Mouse (Mus musculus) MEL (cell line): ENCODE data around the gene Stxbp1. TPM values are rescaled to one million over a fixed set of nuclear protein-coding genes. Genes with fewer than 3 reads are reported as not detected.

Source experiments
- DNase-seq: peaks from one replicate; pipeline ENCODE4 v3.0.0; 2011; ENCODE audit warnings: low read depth, low spot score
- H3K27ac ChIP-seq: 2 replicates; pipeline ENCODE4 v1.5.1; 2012; ENCODE audit warnings: low read depth, mild to moderate bottlenecking, control low read depth, low read length, moderate library complexity; ENCODE audit not compliant: control insufficient read depth
- H3K27me3 ChIP-seq, 2 experiments: fragments of 150-350 bp in 1 of 2; sonication (generic) in 1 of 2; 2 replicates each; pipeline ENCODE4 v1.6.1; 2012; ENCODE audit warnings: low read length in 2 of 2, mild to moderate bottlenecking in 2 of 2, improper control_type of control experiment in 1 of 2, moderate library complexity in 1 of 2; ENCODE audit not compliant: insufficient read depth in 2 of 2, control insufficient read depth in 1 of 2
- H3K36me3 ChIP-seq, 2 experiments: 2 replicates each; pipeline ENCODE4 v1.6.1; 2012 to 2014; ENCODE audit warnings: low read length in 2 of 2, improper control_type of control experiment in 1 of 2, inconsistent platforms in 1 of 2, mild to moderate bottlenecking in 1 of 2; ENCODE audit not compliant: insufficient read depth in 2 of 2, control insufficient read depth in 1 of 2
- H3K4me1 ChIP-seq, 2 experiments: fragments of 150-350 bp in 1 of 2; sonication (generic) in 1 of 2; 2 replicates each; pipeline ENCODE4 v1.6.1; 2012; ENCODE audit warnings: low read length in 2 of 2, improper control_type of control experiment in 1 of 2, mild to moderate bottlenecking in 1 of 2; ENCODE audit not compliant: insufficient read depth in 2 of 2, control insufficient read depth in 1 of 2
- H3K4me3 ChIP-seq, 2 experiments: fragments of 150-350 bp in 1 of 2; sonication (generic) in 1 of 2; 2 replicates each; pipeline ENCODE4 v1.5.1; 2012; ENCODE audit warnings: low read depth in 2 of 2, low read length in 2 of 2, mild to moderate bottlenecking in 2 of 2, moderate library complexity in 2 of 2, control low read depth in 1 of 2, improper control_type of control experiment in 1 of 2; ENCODE audit not compliant: control insufficient read depth in 1 of 2, insufficient read depth in 1 of 2
- H3K79me2 ChIP-seq: 2 replicates; pipeline ENCODE4 v1.6.1; 2012; ENCODE audit warnings: mild to moderate bottlenecking, low read length, moderate library complexity; ENCODE audit not compliant: control insufficient read depth, poor library complexity, insufficient read depth
- H3K9ac ChIP-seq: 2 replicates; pipeline ENCODE4 v1.6.1; 2012; ENCODE audit warnings: low read depth, mild to moderate bottlenecking, control low read depth, low read length, moderate library complexity; ENCODE audit not compliant: control insufficient read depth, poor library complexity, severe bottlenecking
- H3K9me3 ChIP-seq: fragments of 150-350 bp; sonication (generic); replicated peaks from 2 replicates; pipeline ENCODE4 v1.6.1; 2012; ENCODE audit warnings: mild to moderate bottlenecking, low read length, improper control_type of control experiment, moderate library complexity; ENCODE audit not compliant: insufficient read depth
- CHD2 ChIP-seq: IDR thresholded peaks from 2 replicates; pipeline ENCODE4 v1.6.1; 2011; ENCODE audit warnings: low read length, improper control_type of control experiment
- CTCF ChIP-seq, 3 experiments: IDR thresholded peaks in 2 of 3; conservative IDR thresholded peaks in 1 of 3; 2 replicates each; pipeline ENCODE4 v1.5.1; 2011 to 2012; ENCODE audit warnings: low read length in 3 of 3, low read depth in 2 of 3, mild to moderate bottlenecking in 2 of 3, improper control_type of control experiment in 1 of 3, inconsistent platforms in 1 of 3, mixed read lengths in 1 of 3, moderate library complexity in 1 of 3; ENCODE audit not compliant: control insufficient read depth in 1 of 3, insufficient read depth in 1 of 3, poor library complexity in 1 of 3, severe bottlenecking in 1 of 3
- E2F4 ChIP-seq: IDR thresholded peaks from 2 replicates; pipeline ENCODE4 v1.6.1; 2011; ENCODE audit warnings: low read depth, low read length, improper control_type of control experiment, borderline replicate concordance
- ELF1 ChIP-seq: IDR thresholded peaks from 2 replicates; pipeline ENCODE4 v1.6.1; 2014; ENCODE audit warnings: low read depth, mild to moderate bottlenecking, inconsistent platforms, low read length, improper control_type of control experiment, moderate library complexity
- EP300 ChIP-seq, 2 experiments: IDR thresholded peaks; 2 replicates each; pipeline ENCODE4 v1.6.1; 2011; ENCODE audit warnings: improper control_type of control experiment in 2 of 2, low read length in 2 of 2, low read depth in 1 of 2, mild to moderate bottlenecking in 1 of 2
- ETS1 ChIP-seq: IDR thresholded peaks from 2 replicates; pipeline ENCODE4 v1.6.1; 2012; ENCODE audit warnings: low read depth, mild to moderate bottlenecking, inconsistent platforms, low read length, improper control_type of control experiment, moderate library complexity
- GABPA ChIP-seq: IDR thresholded peaks from 2 replicates; pipeline ENCODE4 v1.6.1; 2012; ENCODE audit warnings: low read depth, mild to moderate bottlenecking, inconsistent platforms, low read length, improper control_type of control experiment, moderate library complexity
- GATA1 ChIP-seq: IDR thresholded peaks from 2 replicates; pipeline ENCODE4 v1.6.1; 2011; ENCODE audit warnings: low read depth, low read length, improper control_type of control experiment
- HCFC1 ChIP-seq: IDR thresholded peaks from 2 replicates; pipeline ENCODE4 v1.6.1; 2012; ENCODE audit warnings: low read depth, mild to moderate bottlenecking, inconsistent platforms, low read length, improper control_type of control experiment, moderate library complexity
- JUND ChIP-seq: IDR thresholded peaks from 2 replicates; pipeline ENCODE4 v1.6.1; 2011; ENCODE audit warnings: low read depth, mild to moderate bottlenecking, improper control_type of control experiment, low read length
- KAT2A ChIP-seq: conservative IDR thresholded peaks from 2 replicates; pipeline ENCODE4 v1.6.1; 2012; ENCODE audit warnings: low read depth, low read length, improper control_type of control experiment, inconsistent platforms
- MAFK ChIP-seq: IDR thresholded peaks from 2 replicates; pipeline ENCODE4 v1.6.1; 2011; ENCODE audit warnings: low read depth, mild to moderate bottlenecking, low read length, improper control_type of control experiment, borderline replicate concordance
- MAX ChIP-seq: IDR thresholded peaks from 2 replicates; pipeline ENCODE4 v1.6.1; 2011; ENCODE audit warnings: low read length, improper control_type of control experiment
- MAZ ChIP-seq: IDR thresholded peaks from 2 replicates; pipeline ENCODE4 v1.6.1; 2012; ENCODE audit warnings: low read depth, mild to moderate bottlenecking, inconsistent platforms, low read length, improper control_type of control experiment
- MXI1 ChIP-seq: IDR thresholded peaks from 2 replicates; pipeline ENCODE4 v1.6.1; 2011; ENCODE audit warnings: mild to moderate bottlenecking, low read depth, low read length, improper control_type of control experiment
- MYB ChIP-seq: IDR thresholded peaks from 2 replicates; pipeline ENCODE4 v1.6.1; 2011; ENCODE audit warnings: mild to moderate bottlenecking, low read depth, low read length, improper control_type of control experiment
- MYC ChIP-seq: IDR thresholded peaks from 2 replicates; pipeline ENCODE4 v1.6.1; 2011; ENCODE audit warnings: low read depth, mild to moderate bottlenecking, low read length, improper control_type of control experiment, moderate library complexity
- NELFE ChIP-seq: IDR thresholded peaks from 2 replicates; pipeline ENCODE4 v1.6.1; 2011; ENCODE audit warnings: low read depth, low read length, improper control_type of control experiment
- NRF1 ChIP-seq: IDR thresholded peaks from 2 replicates; pipeline ENCODE4 v1.6.1; 2014; ENCODE audit warnings: low read depth, mild to moderate bottlenecking, inconsistent platforms, low read length, improper control_type of control experiment, moderate library complexity; ENCODE audit not compliant: poor library complexity, insufficient read depth, severe bottlenecking
- POLR2A ChIP-seq, 2 experiments: IDR thresholded peaks; 2 replicates each; pipeline ENCODE4 v1.6.1; 2011 to 2012; ENCODE audit warnings: low read length in 2 of 2, mild to moderate bottlenecking in 2 of 2, control low read depth in 1 of 2, improper control_type of control experiment in 1 of 2, low read depth in 1 of 2, moderate library complexity in 1 of 2; ENCODE audit not compliant: control insufficient read depth in 1 of 2, insufficient read depth in 1 of 2, poor library complexity in 1 of 2
- POLR2AphosphoS2 ChIP-seq: IDR thresholded peaks from 2 replicates; pipeline ENCODE4 v1.6.1; 2011; ENCODE audit warnings: low read length, improper control_type of control experiment
- POLR2AphosphoS5 ChIP-seq: IDR thresholded peaks from 2 replicates; pipeline ENCODE4 v1.6.1; 2012; ENCODE audit warnings: low read depth, borderline replicate concordance, mild to moderate bottlenecking, inconsistent platforms, low read length, moderate library complexity, mixed read lengths
- RAD21 ChIP-seq: IDR thresholded peaks from 2 replicates; pipeline ENCODE4 v1.6.1; 2011; ENCODE audit warnings: mild to moderate bottlenecking, low read depth, low read length, improper control_type of control experiment
- RCOR1 ChIP-seq: IDR thresholded peaks from 2 replicates; pipeline ENCODE4 v1.6.1; 2012; ENCODE audit warnings: low read depth, mild to moderate bottlenecking, inconsistent platforms, low read length, improper control_type of control experiment
- SIN3A ChIP-seq: IDR thresholded peaks from 2 replicates; pipeline ENCODE4 v1.6.1; 2012; ENCODE audit warnings: low read length, improper control_type of control experiment, inconsistent platforms
- SMC3 ChIP-seq: IDR thresholded peaks from 2 replicates; pipeline ENCODE4 v1.6.1; 2011; ENCODE audit warnings: low read depth, low read length, improper control_type of control experiment
- TAL1 ChIP-seq: IDR thresholded peaks from 2 replicates; pipeline ENCODE4 v1.6.1; 2012; ENCODE audit warnings: mild to moderate bottlenecking, inconsistent platforms, low read length, moderate library complexity, mixed read lengths
- TBP ChIP-seq: IDR thresholded peaks from 2 replicates; pipeline ENCODE4 v1.8.0; 2011; ENCODE audit warnings: low read depth, low read length, improper control_type of control experiment
- TCF12 ChIP-seq: IDR thresholded peaks from 2 replicates; pipeline ENCODE4 v1.6.1; 2014; ENCODE audit warnings: low read depth, mild to moderate bottlenecking, inconsistent platforms, low read length, improper control_type of control experiment, moderate library complexity
- UBTF ChIP-seq: IDR thresholded peaks from 2 replicates; pipeline ENCODE4 v1.6.1; 2012; ENCODE audit warnings: low read depth, mild to moderate bottlenecking, inconsistent platforms, low read length, improper control_type of control experiment, moderate library complexity, borderline replicate concordance; ENCODE audit not compliant: insufficient read depth
- USF1 ChIP-seq: IDR thresholded peaks from 2 replicates; pipeline ENCODE4 v1.6.1; 2014; ENCODE audit warnings: low read depth, mild to moderate bottlenecking, inconsistent platforms, low read length, improper control_type of control experiment, moderate library complexity
- USF2 ChIP-seq, 2 experiments: IDR thresholded peaks; 2 replicates each; pipeline ENCODE4 v1.6.1; 2011 to 2012; ENCODE audit warnings: improper control_type of control experiment in 2 of 2, low read length in 2 of 2, borderline replicate concordance in 1 of 2, inconsistent platforms in 1 of 2, low read depth in 1 of 2, mild to moderate bottlenecking in 1 of 2; ENCODE audit not compliant: insufficient read depth in 1 of 2
- ZC3H11A ChIP-seq: IDR thresholded peaks from 2 replicates; pipeline ENCODE4 v1.6.1; 2012; ENCODE audit warnings: low read depth, mild to moderate bottlenecking, inconsistent platforms, low read length, improper control_type of control experiment
- ZKSCAN1 ChIP-seq: IDR thresholded peaks from 2 replicates; pipeline ENCODE4 v1.6.1; 2012; ENCODE audit warnings: low read depth, mild to moderate bottlenecking, inconsistent platforms, low read length, improper control_type of control experiment, moderate library complexity
- ZMIZ1 ChIP-seq: IDR thresholded peaks from 2 replicates; pipeline ENCODE4 v1.6.1; 2012; ENCODE audit warnings: low read depth, mild to moderate bottlenecking, inconsistent platforms, low read length, improper control_type of control experiment, moderate library complexity
- ZNF384 ChIP-seq: IDR thresholded peaks from 2 replicates; pipeline ENCODE4 v1.6.1; 2012; ENCODE audit warnings: low read depth, mild to moderate bottlenecking, inconsistent platforms, low read length, improper control_type of control experiment
- polyA plus RNA-seq, 2 experiments: library from polyadenylated mRNA; stranded (reverse) in 1 of 2; unstranded in 1 of 2; fragments of >175 nt in 1 of 2; fragments of >200 nt in 1 of 2; gene quantifications; 2 replicates each; pipeline versions ENCODE4 v1.2.1 to v1.2.4; 2012; ENCODE audit warnings: low replicate concordance in 2 of 2, low read depth in 1 of 2; ENCODE audit not compliant: insufficient read length in 2 of 2, insufficient read depth in 1 of 2, missing spikeins in 1 of 2
- total RNA-seq: library from RNA; depleted of rRNA; stranded (reverse); fragments of 300-350 nt; gene quantifications from 2 replicates; pipeline ENCODE4 v1.2.3, GENCODE M21; 2012

Gene Stxbp1
- total and polyA plus RNA-seq, 3 experiments: 7.1 to 33.2 TPM; not detected in 1

DNA sequence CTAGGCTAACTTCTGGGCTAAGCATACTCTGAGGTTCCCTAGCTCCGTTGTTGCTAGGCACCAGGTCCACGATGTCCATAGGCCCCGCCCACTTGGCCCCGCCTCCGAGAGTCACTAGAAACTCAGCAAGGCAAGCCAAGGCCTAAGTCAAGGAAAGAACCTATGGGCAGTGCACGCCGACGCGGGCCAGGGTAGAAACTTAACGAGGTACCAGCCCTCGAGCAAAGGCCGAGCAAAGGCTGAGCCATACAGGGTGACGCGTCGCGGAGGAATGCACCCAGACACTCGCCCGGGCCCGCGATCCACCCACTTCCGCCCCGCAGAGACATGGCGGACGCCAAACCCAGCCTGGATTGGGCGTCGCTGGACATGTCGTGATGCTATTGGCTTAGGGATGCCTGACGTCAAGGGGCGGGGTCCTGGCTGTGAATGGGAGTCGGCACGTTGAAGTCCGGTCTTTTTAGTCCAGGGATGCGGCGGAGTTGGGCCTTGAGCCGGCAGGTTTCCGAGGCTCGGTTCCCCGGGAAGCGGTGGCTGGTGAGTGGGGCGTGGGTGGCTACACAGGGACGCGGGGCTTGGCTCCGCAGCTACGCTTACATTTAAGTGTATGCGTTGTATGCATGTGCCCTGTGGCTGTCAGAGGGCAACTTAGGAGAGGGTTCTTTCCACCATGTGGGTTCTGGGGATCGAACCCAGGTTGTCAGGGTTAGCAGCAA, 71.5 kb downstream of the Stxbp1 start, which contains the start of the genes Ttc16 and Ptrh1:
Ttc16 (minus strand) TSS at position 275 of the 716 bp plus-strand sequence.
Ptrh1 (plus strand) TSS at position 428 of the 716 bp plus-strand sequence.
- Histone ChIP-seq H3K36me3 (no peaks in the 10 kb centered on the region), H3K9ac (peak within 1 kb of the TSS; percentile 61)
- TF ChIP-seq MAX (peak; percentile 79), CTCF (IDR thresholded peaks at IDR 0.05 in 2 of 3, conservative IDR thresholded peaks at IDR 0.05 in 1 of 3; ENCODE audit: control insufficient read depth in 1 of 3, insufficient read depth in 1 of 3, low read depth in 2 of 3, low read length in 3 of 3, poor library complexity in 1 of 3, severe bottlenecking in 1 of 3) (no peak), EP300 (IDR thresholded peaks at IDR 0.05; ENCODE audit: low read depth in 1 of 2, low read length in 2 of 2) (0 out of 4 replicates have a peak, but pooled peaks of 1 of the 2 experiments have one; percentile 10), RAD21 (no peak), ELF1 (peak; percentile 99), NELFE (peak; percentile 72), GABPA (0 out of 2 replicates have a peak, but pooled peaks have one; percentile 28), RCOR1 (no peak), ZMIZ1 (0 out of 2 replicates have a peak, but pooled peaks have one; percentile 50), POLR2AphosphoS2 (no peak), POLR2AphosphoS5 (no peak), ZNF384 (no peak), MAFK (0 out of 2 replicates have a peak, but pooled peaks have one; percentile 16), MAZ (peak; percentile 52; the same call in 1 of the 2 replicates), SMC3 (no peak), TAL1 (no peak), MYB (no peak), POLR2A (IDR thresholded peaks at IDR 0.05; ENCODE audit: control insufficient read depth in 1 of 2, insufficient read depth in 1 of 2, low read depth in 1 of 2, low read length in 2 of 2, poor library complexity in 1 of 2) (peak in 1 of 2 experiments; percentile 73; a peak in 2 of 4 replicates), E2F4 (no peak), ZC3H11A (no peak), NRF1 (no peak), CHD2 (peak; percentile 61), HCFC1 (peak; percentile 94), UBTF (0 out of 2 replicates have a peak, but pooled peaks have one; percentile 38), KAT2A (peak; percentile 71), JUND (no peak), ZKSCAN1 (no peak), ETS1 (no peak), USF2 (IDR thresholded peaks at IDR 0.05; ENCODE audit: borderline replicate concordance in 1 of 2, insufficient read depth in 1 of 2, low read depth in 1 of 2, low read length in 2 of 2) (no peak), USF1 (0 out of 2 replicates have a peak, but pooled peaks have one; percentile 34), MXI1 (peak; percentile 98), MYC (peak; percentile 49; the same call in 1 of the 2 replicates), TBP (peak; percentile 27; the same call in 1 of the 2 replicates), GATA1 (no peak), TCF12 (peak; percentile 41; the same call in 1 of the 2 replicates), SIN3A (peak; percentile 95)

More for the DNA sequence above, 71.5 kb downstream of the Stxbp1 start, which contains the start of the genes Ttc16 and Ptrh1:
- peak; percentile 98 for DNase-seq
- H3K9me3 ChIP-seq: no peaks in the 10 kb centered on the region
- peaks cover 2 to 9% of the 10 kb centered on the region in 2 experiments; a peak in 3 of 4 replicates for H3K4me1 ChIP-seq
- H3K4me3 ChIP-seq: peak within 1 kb of the TSS; percentile 82 to 99
- H3K79me2 ChIP-seq: no peaks in the 10 kb centered on the region; the same call in 1 of the 2 replicates
- no peaks in the 10 kb centered on the region for H3K27me3 ChIP-seq
- peak within 1 kb of the TSS; percentile 51; the same call in 1 of the 2 replicates for H3K27ac ChIP-seq
